Mouse (Mus musculus): ENCODE results near the gene Pak2. TPM values are rescaled to one million over a fixed set of nuclear protein-coding genes. Genes with fewer than 3 reads are reported as not detected.

Gene Pak2
- total and polyA plus RNA-seq, 2 experiments from 2014 or later = 19.1 to 25.8 TPM

GRCm38 (mm10) chr16:32113541-32114218 lies 34.5 kb upstream of the Pak2 start:
- no peaks in the 10 kb centered on the region for H3K4me1 ChIP-seq (ENCODE audit: control insufficient read depth, insufficient read depth)
- no peaks in the 10 kb centered on the region for H3K9me3 ChIP-seq (replicated peaks; ENCODE audit: control insufficient read depth, low read length)
- H3K36me3 ChIP-seq (replicated peaks; ENCODE audit: control insufficient read depth, insufficient read depth, low read length) = no peaks in the 10 kb centered on the region
- peak; percentile 41 for DNase-seq (ENCODE audit: low spot score)
- TF ChIP-seq CTCF (IDR thresholded peaks at IDR 0.05; ENCODE audit: low read depth) (no peak), EP300 (IDR thresholded peaks at IDR 0.05; ENCODE audit: low read depth) (no peak)
- peak overlapping the region; percentile 6; the same call in 1 of the 2 replicates for H3K9ac ChIP-seq (replicated peaks; ENCODE audit: low read depth, low read length)
- peak overlapping the region; percentile 34; the same call in 1 of the 2 replicates for H3K4me2 ChIP-seq (ENCODE audit: low read depth, low read length)
- peak overlapping the region; percentile 52 for H3K27ac ChIP-seq (ENCODE audit: low read depth)
- ATAC-seq (ENCODE audit: insufficient read depth, low read depth) = peak; percentile 57
- peak overlapping the region; percentile 12; the same call in 1 of the 2 replicates for H3K4me3 ChIP-seq (ENCODE audit: low read depth, low read length)
- H3K27me3 ChIP-seq (ENCODE audit: control insufficient read depth, insufficient read depth, low read length) = no peaks in the 10 kb centered on the region
- whole genome bisulfite sequencing = 38% methylated on average over 23 of the region's 23 CpGs

- no peaks in the 10 kb centered on the region for H3K27me3 ChIP-seq (ENCODE audit: control insufficient read depth, insufficient read depth, low read length)
- H3K9me3 ChIP-seq (replicated peaks; ENCODE audit: control insufficient read depth, low read length) = no peaks in the 10 kb centered on the region
- ATAC-seq (ENCODE audit: insufficient read depth, low read depth) = no peak
- no peak for DNase-seq (ENCODE audit: low spot score)
- 56% methylated on average over 15 of the region's 15 CpGs for WGBS
- no peaks in the 10 kb centered on the region for H3K4me1 ChIP-seq (ENCODE audit: control insufficient read depth, insufficient read depth)
- H3K27ac ChIP-seq (ENCODE audit: low read depth) = no peak overlapping the region
- no peak overlapping the region for H3K9ac ChIP-seq (replicated peaks; ENCODE audit: low read depth, low read length)
- H3K4me2 ChIP-seq (ENCODE audit: low read depth, low read length) = no peak overlapping the region
- H3K36me3 ChIP-seq (replicated peaks; ENCODE audit: control insufficient read depth, insufficient read depth, low read length) = peaks cover 16% of the 10 kb centered on the region; the same call in 1 of the 2 replicates
- TF ChIP-seq CTCF (IDR thresholded peaks at IDR 0.05; ENCODE audit: low read depth) = peak; percentile 2; the same call in 1 of the 2 replicates
- no peak for TF ChIP-seq EP300 (IDR thresholded peaks at IDR 0.05; ENCODE audit: low read depth)
- no peak overlapping the region for H3K4me3 ChIP-seq (ENCODE audit: low read depth, low read length)
These were observed 32.0 kb upstream of the Pak2 start for GRCm38 (mm10) chr16:32110951-32111699.

- DNase-seq (ENCODE audit: low spot score) (no peak), ATAC-seq (ENCODE audit: insufficient read depth, low read depth) (no peak)
- WGBS = 79% methylated on average over 2 of the region's 2 CpGs
- Histone ChIP-seq H3K9ac (replicated peaks; ENCODE audit: low read depth, low read length) (no peak overlapping the region), H3K4me2 (ENCODE audit: low read depth, low read length) (no peak overlapping the region), H3K27ac (ENCODE audit: low read depth) (no peak overlapping the region), H3K36me3 (replicated peaks; ENCODE audit: control insufficient read depth, insufficient read depth, low read length) (peaks cover 25% of the 10 kb centered on the region; the same call in 1 of the 2 replicates), H3K27me3 (ENCODE audit: control insufficient read depth, insufficient read depth, low read length) (no peaks in the 10 kb centered on the region), H3K9me3 (replicated peaks; ENCODE audit: control insufficient read depth, low read length) (no peaks in the 10 kb centered on the region; the same call in 1 of the 2 replicates), H3K4me1 (ENCODE audit: control insufficient read depth, insufficient read depth) (no peaks in the 10 kb centered on the region), H3K4me3 (ENCODE audit: low read depth, low read length) (no peak overlapping the region)
- no peak for TF ChIP-seq EP300 (IDR thresholded peaks at IDR 0.05; ENCODE audit: low read depth)
- no peak for TF ChIP-seq CTCF (IDR thresholded peaks at IDR 0.05; ENCODE audit: low read depth)
These were observed 29.4 kb upstream of the Pak2 start for GRCm38 (mm10) chr16:32108578-32108977.

- H3K27ac ChIP-seq (ENCODE audit: low read depth) = peak overlapping the region; percentile 30; the same call in 1 of the 2 replicates
- no peaks in the 10 kb centered on the region for H3K4me1 ChIP-seq (ENCODE audit: control insufficient read depth, insufficient read depth)
- DNase-seq (ENCODE audit: low spot score) = no peak
- H3K9me3 ChIP-seq (replicated peaks; ENCODE audit: control insufficient read depth, low read length) = no peaks in the 10 kb centered on the region; the same call in 1 of the 2 replicates
- H3K27me3 ChIP-seq (ENCODE audit: control insufficient read depth, insufficient read depth, low read length) = no peaks in the 10 kb centered on the region
- TF ChIP-seq EP300 (IDR thresholded peaks at IDR 0.05; ENCODE audit: low read depth) = no peak
- no peak for TF ChIP-seq CTCF (IDR thresholded peaks at IDR 0.05; ENCODE audit: low read depth)
- 70% methylated on average over 7 of the region's 7 CpGs for WGBS
- H3K4me2 ChIP-seq (ENCODE audit: low read depth, low read length) = no peak overlapping the region
- H3K4me3 ChIP-seq (ENCODE audit: low read depth, low read length) = no peak overlapping the region
- ATAC-seq (ENCODE audit: insufficient read depth, low read depth) = no peak
- H3K36me3 ChIP-seq (replicated peaks; ENCODE audit: control insufficient read depth, insufficient read depth, low read length) = peaks cover 26% of the 10 kb centered on the region; the same call in 1 of the 2 replicates
- no peak overlapping the region for H3K9ac ChIP-seq (replicated peaks; ENCODE audit: low read depth, low read length)
These were observed 29.0 kb upstream of the Pak2 start for GRCm38 (mm10) chr16:32108170-32108569.

GRCm38 (mm10) chr16:32107342-32108045 lies 28.4 kb upstream of the Pak2 start:
- H3K36me3 ChIP-seq (replicated peaks; ENCODE audit: control insufficient read depth, insufficient read depth, low read length) = peaks cover 31% of the 10 kb centered on the region; the same call in 1 of the 2 replicates
- peak overlapping the region; percentile 30; the same call in 1 of the 2 replicates for H3K27ac ChIP-seq (ENCODE audit: low read depth)
- no peak overlapping the region for H3K4me2 ChIP-seq (ENCODE audit: low read depth, low read length)
- 78% methylated on average over 12 of the region's 12 CpGs for WGBS
- no peaks in the 10 kb centered on the region for H3K27me3 ChIP-seq (ENCODE audit: control insufficient read depth, insufficient read depth, low read length)
- no peaks in the 10 kb centered on the region for H3K4me1 ChIP-seq (ENCODE audit: control insufficient read depth, insufficient read depth)
- DNase-seq (ENCODE audit: low spot score) (no peak), ATAC-seq (ENCODE audit: insufficient read depth, low read depth) (no peak)
- no peak overlapping the region for H3K9ac ChIP-seq (replicated peaks; ENCODE audit: low read depth, low read length)
- H3K9me3 ChIP-seq (replicated peaks; ENCODE audit: control insufficient read depth, low read length) = no peaks in the 10 kb centered on the region; the same call in 1 of the 2 replicates
- TF ChIP-seq CTCF (IDR thresholded peaks at IDR 0.05; ENCODE audit: low read depth) (no peak), EP300 (IDR thresholded peaks at IDR 0.05; ENCODE audit: low read depth) (no peak)
- no peak overlapping the region for H3K4me3 ChIP-seq (ENCODE audit: low read depth, low read length)
